Mouse (Mus musculus) embryo, embryonic 11 days (tissue): ENCODE data around the gene Mmp17.
"Not testable (repeated sequence)": the region's sequence is repeated elsewhere in the genome, so short reads cannot be mapped to it uniquely, and the experiment has no call there.

ENCODE experiments used
- DNase-seq: peaks from one replicate; pipeline ENCODE4 v3.0.0-alpha.2; 2015

The Mmp17 gene

GRCm38 (mm10) chr5:129594116-129595114 lies 10.4 kb downstream of the Mmp17 start:
- DNase-seq, result peak; percentile 86

GRCm38 (mm10) chr5:129602071-129602487 lies 18.1 kb downstream of the Mmp17 start:
- peak; percentile 50 for DNase-seq

- DNase-seq, result no peak
These were observed 23.5 kb downstream of the Mmp17 start for GRCm38 (mm10) chr5:129607476-129607875.

GRCm38 (mm10) chr5:129611060-129611459 lies 27.1 kb downstream of the Mmp17 start:
- peak; percentile 80 for DNase-seq

- DNase-seq, result not testable (repeated sequence)
These were observed 36.6 kb downstream of the Mmp17 start for GRCm38 (mm10) chr5:129620600-129620999.

GRCm38 (mm10) chr5:129621361-129621760 lies 37.4 kb downstream of the Mmp17 start:
- no peak for DNase-seq

- no peak for DNase-seq
These were observed 42.1 kb downstream of the Mmp17 start for GRCm38 (mm10) chr5:129626099-129626498.

GRCm38 (mm10) chr5:129626586-129626985 lies 42.6 kb downstream of the Mmp17 start:
- not testable (repeated sequence) for DNase-seq

- DNase-seq, result not testable (repeated sequence)
These were observed 48.6 kb downstream of the Mmp17 start for GRCm38 (mm10) chr5:129632270-129633250.

GRCm38 (mm10) chr5:129650858-129651257 lies 66.9 kb downstream of the Mmp17 start:
- no peak for DNase-seq

- DNase-seq, result no peak
These were observed 73.0 kb downstream of the Mmp17 start for GRCm38 (mm10) chr5:129657016-129657415.

GRCm38 (mm10) chr5:129657931-129658330 lies 74.0 kb downstream of the Mmp17 start:
- no peak for DNase-seq
